Mouse (Mus musculus) telencephalon, adult 2 months (tissue): ENCODE results near the gene Tm9sf2.
"Not testable (repeated sequence)": the region's sequence is repeated elsewhere in the genome, so short reads cannot be mapped to it uniquely, and the experiment has no call there.

Experiments
- DNase-seq: peaks from one replicate; pipeline ENCODE4 v3.0.0-alpha.2; 2011; ENCODE audit warnings: low read depth, low spot score

Tm9sf2 gene

DNA sequence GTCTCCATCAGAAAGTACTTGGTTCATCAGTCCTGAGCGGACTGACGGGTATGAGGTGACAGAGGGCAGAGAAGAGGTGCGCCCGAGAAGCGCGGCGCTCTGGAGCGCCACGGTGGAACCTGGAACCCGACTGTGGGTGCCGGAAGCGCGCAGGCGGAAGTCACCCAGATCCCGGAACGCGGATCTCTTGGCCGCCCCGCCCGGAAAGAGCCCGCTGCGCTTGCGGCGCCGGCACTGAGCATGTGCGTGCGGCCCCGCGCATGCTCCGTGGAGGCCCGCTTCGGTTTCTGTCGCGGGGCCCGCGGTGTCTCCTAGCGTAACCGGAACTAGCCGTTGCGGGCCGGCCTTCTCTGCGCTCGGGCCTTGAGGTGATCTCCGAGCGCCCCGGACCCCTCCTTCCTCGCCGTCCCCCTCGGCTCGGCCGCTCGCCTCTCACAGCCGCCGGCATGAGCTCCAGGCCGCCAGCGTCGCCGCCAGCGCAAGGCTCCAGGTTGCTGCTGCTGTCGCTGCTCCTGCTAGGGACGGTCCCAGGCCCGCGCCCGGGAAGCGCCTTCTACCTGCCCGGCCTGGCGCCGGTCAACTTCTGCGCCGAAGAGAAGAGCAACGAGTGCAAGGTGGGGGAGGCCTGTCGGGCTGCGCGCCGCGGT is at the start of gene Tm9sf2:
Gene Tm9sf2 (plus strand): TSS at position 217 of the 647 bp plus-strand sequence.
- DNase-seq, result peak; percentile 83

- no peak for DNase-seq
Measured at GRCm38 (mm10) chr14:122057941-122058346, 48.9 kb upstream of the Tm9sf2 start.

GRCm38 (mm10) chr14:122060642-122061041 is 46.2 kb upstream of the Tm9sf2 start:
- peak; percentile 36 for DNase-seq

- no peak for DNase-seq
Measured at GRCm38 (mm10) chr14:122061376-122061775, 45.5 kb upstream of the Tm9sf2 start.

DNA sequence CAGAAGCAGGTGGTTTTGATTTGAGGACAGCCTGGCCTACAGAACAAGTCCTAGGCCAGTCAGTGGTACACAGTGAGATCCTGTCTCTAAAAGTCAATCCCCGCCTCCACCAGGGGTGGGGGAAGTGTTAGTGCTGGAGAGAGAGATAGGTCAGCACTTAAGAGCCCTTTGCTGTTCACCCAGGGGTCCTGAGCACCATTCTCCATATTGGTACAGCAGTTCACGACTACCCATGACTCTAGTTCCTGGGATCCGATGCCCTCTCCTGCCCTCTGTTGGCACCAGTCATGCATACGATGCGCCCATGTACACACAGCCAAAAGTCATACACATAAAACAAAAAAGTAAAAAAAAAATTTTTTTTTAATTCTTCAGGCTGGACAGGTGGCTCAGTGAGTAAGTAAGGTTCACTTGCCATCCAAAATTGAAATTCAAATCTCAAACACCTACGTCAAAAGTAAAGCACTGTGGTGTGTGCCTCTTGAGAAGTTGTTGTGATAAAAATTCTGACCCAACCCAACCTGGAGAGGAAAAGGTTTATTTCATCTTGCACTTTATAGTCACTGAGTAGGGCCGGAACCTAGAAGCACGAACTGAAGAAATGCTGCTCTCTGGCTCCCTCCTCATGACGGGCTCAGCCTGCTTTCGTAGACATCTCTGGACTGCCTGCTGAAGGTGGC is 44.3 kb upstream of the Tm9sf2 start:
- no peak for DNase-seq

DNA sequence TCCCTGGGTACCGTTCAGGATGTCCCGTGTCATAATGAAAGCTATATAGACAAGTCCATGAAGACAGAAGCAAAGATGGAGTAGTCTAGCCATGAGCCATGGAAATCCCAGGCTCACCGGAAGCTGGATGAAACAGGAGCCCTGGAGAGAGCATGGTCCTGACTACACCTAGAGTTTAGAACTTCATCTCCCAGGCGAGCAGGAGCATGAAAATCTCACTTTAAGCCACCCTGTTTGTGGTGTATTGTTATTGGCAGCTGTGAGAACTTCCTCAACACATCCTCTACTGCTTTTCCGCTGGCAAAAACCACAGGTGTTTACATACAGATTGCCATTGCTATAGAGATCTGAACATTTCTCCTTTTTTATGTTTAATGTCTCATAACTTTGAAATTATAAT is 43.2 kb upstream of the Tm9sf2 start:
- DNase-seq, result no peak

GRCm38 (mm10) chr14:122064519-122064918 is 42.3 kb upstream of the Tm9sf2 start:
- DNase-seq, result peak; percentile 10

DNA sequence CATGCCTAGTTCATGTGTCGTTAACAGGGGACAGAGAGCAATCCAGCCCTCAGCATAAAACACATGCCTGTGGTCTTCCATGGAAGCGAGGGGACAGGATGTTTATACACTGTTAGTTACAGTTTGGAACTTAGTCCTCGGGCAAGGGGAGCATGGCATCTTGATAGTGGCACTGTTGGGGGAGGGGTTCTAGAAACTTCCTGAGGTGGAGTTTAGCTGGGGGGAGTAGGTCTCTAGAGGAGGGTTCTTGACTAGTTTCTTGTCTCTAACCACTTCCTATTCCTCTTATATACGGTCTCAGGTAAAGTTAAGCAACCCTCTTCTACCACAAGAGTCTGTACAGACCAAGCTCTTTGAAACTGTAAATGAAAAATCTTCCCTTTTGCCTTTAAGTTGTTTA is 40.6 kb upstream of the Tm9sf2 start:
- DNase-seq, result no peak

GRCm38 (mm10) chr14:122068036-122068435 is 38.8 kb upstream of the Tm9sf2 start:
- not testable (repeated sequence) for DNase-seq

DNA sequence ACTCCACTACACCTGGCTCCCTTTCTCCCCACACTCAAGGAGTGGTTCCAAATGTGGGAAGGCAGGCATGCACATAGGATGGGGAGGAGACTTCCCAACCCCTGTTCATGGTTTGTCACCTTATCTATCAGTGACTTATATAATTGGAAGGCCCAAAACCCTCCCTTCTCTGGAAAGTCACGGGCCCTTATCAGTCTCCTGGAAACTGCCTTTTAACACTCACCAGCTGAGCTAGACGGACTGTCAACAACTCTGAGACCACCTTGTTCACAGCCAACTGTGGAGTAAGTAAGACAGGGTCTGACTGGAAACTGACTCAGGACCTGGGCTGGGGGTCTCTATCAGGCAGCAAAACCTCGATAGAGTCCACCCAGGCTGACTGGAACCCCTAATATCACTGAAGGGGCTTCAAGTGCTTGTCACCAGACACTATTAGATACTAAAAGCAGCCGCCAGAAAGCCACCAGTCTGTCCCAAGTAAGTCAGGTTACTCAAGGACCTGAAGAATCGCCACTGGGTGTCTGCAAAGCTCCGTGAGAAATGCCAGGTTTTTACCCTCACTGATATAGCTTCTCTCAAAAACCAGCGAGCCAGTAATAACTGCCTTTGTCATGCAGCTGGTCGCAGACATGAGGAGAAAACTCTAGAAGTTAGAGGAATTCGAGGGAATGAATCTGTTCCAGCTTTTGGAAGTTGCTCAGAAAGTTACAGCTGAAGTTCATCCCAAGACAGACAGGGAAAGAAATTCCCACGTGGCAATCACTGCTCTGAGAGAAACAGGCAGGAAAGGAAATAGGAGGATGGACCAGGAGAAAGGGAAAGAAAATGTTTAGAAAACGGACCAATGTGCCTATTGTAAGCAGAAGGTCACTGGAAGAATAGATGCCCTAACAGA is 37.8 kb upstream of the Tm9sf2 start:
- no peak for DNase-seq

GRCm38 (mm10) chr14:122069948-122070347 is 36.9 kb upstream of the Tm9sf2 start:
- DNase-seq, result no peak

DNA sequence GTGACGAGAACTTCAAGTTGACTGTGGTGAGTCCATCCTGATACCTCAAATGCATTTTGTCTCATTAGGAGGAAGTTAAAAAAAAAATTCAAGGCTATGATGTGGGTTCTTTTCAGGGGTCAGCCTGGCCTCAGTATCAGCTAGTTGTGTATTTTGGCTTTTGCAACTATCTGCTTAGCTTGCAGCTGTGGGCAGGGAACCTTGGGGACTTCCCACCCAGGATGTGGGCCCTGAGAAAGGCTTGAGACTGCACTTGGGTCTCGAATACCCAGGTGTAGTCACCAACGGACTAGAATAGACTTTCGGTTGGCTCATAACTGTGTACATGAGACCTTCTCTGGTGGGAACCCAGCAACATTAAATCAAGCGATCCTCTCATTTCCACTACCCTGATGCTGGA is 33.4 kb upstream of the Tm9sf2 start:
- DNase-seq, result no peak

- DNase-seq, result no peak
Measured at GRCm38 (mm10) chr14:122074360-122074759, 32.5 kb upstream of the Tm9sf2 start.

- no peak for DNase-seq
Measured at GRCm38 (mm10) chr14:122075485-122076200, 31.2 kb upstream of the Tm9sf2 start.

DNA sequence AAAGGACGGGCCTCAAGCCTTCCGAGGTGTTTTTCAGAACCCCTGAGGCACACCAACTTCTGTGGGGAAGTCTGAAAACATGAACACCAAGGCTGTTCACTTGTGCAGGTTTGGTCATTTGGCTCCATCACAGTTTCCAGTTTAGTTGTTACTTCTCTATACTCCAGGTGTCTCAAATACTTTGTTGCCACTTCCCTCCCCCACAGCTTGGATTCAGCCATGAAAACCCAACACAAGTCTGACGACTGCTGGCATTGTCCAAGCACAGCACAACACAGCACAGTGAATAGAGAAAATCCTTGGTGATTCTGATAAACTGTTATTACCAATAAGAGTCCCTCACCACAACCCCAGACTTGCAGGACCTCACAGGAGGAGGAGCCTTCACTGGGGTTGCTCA is 29.8 kb upstream of the Tm9sf2 start:
- DNase-seq, result no peak

GRCm38 (mm10) chr14:122079428-122079827 is 27.4 kb upstream of the Tm9sf2 start:
- no peak for DNase-seq

- DNase-seq, result no peak
Measured at GRCm38 (mm10) chr14:122079921-122080320, 26.9 kb upstream of the Tm9sf2 start.

DNA sequence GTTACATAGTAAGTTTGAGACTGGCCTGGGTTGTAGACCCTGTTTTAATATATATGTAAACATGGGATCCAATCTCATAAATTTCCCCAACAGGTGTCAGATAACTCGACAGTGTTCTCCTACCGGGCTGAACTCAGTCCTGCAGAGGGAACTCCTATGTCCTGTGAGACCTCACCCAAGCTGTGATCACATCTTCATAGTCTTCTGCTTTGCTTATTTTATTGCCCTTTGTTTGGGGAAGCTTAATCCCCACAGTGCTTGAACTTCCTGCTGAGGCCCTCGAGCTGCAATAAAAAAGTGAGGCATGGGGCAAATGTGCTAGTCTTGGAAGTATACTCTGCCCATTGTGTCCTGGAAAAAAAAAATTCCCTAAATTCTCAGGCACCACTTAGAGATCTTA is 25.5 kb upstream of the Tm9sf2 start:
- DNase-seq, result no peak

DNA sequence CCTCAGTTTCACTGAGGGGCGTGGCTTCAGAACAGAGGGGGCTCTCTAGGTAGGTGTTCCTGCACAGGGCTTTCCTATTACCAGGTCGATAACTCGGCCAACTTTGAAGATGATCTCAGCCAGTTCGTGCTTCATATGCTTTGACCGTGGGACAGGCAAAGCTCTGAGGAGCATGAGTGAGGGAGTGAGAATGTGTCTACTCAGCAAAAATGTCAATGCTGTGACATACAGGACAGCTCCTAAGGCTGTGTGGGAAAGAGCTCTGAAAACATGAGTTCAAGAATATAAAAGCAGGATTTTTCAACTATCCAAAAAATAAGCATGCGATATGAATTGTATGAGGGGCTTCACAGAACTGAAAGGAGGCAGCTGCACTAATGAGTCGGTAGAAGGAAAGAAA is 23.3 kb upstream of the Tm9sf2 start:
- DNase-seq, result no peak

DNA sequence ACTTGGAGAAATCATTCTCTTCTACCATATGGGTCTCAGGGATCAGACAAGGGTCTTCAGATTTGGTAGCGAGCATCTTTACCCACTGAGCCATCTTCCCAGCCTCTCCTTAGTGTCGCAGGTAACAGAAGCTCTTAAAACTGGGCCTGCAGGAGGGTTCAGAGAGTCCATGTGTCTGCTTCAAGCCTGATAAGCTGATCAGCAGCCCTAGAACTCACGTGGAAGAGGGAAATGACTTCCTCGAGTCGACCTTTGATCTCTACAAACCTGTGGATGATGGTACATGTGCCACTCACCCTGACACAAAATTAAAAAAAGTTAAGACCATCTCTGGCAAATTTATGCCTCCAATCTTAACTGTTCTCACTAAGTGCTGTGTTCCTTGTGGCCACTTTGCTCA is 18.9 kb upstream of the Tm9sf2 start:
- DNase-seq, result no peak

- DNase-seq, result no peak
Measured at GRCm38 (mm10) chr14:122092363-122092762, 14.5 kb upstream of the Tm9sf2 start.

- DNase-seq, result no peak
Measured at GRCm38 (mm10) chr14:122096331-122096730, 10.5 kb upstream of the Tm9sf2 start.
